Mouse (Mus musculus): ENCODE results near the gene Eif5b.

GRCm38 (mm10) chr1:38037375-38037774 is 39.6 kb downstream of the Eif5b start:
- TF ChIP-seq POLR2A (IDR thresholded peaks at IDR 0.05; ENCODE audit: borderline replicate concordance, low read depth, low read length) (no peak), CTCF (IDR thresholded peaks at IDR 0.05; ENCODE audit: low read depth, low read length) (no peak)
